Mouse (Mus musculus) heart, embryonic 13.5 days (tissue): ENCODE results near the gene Chd1. TPM values are rescaled to one million over a fixed set of nuclear protein-coding genes. Genes with fewer than 3 reads are reported as not detected.
A peak's percentile ranks its signal among the peaks of the same experiment; 100 is the strongest.

Experiments
- ATAC-seq: fragments of 200-750 bp; cut with Nextera tagmentation; 2 replicates; pipeline ENCODE4 v1.8.0; 2017; ENCODE audit warnings: moderate TSS enrichment; ENCODE audit not compliant: insufficient number of reproducible peaks, low FRiP score, low TSS enrichment; ENCODE audit errors: extremely low read depth
- H3K27ac ChIP-seq: fragments of 300-500 bp; sonication (generic); replicated peaks from 2 replicates; pipeline ENCODE4 v1.5.1; 2015; ENCODE audit warnings: moderate library complexity, mild to moderate bottlenecking, inconsistent platforms
- H3K27me3 ChIP-seq: fragments of 300-500 bp; sonication (generic); replicated peaks from 2 replicates; pipeline ENCODE4 v1.6.1; 2015; ENCODE audit warnings: mild to moderate bottlenecking, inconsistent platforms
- H3K36me3 ChIP-seq: fragments of 300-500 bp; sonication (generic); 2 replicates; pipeline ENCODE4 v1.6.1; 2015; ENCODE audit warnings: mild to moderate bottlenecking, inconsistent platforms
- H3K4me1 ChIP-seq: fragments of 300-500 bp; sonication (generic); 2 replicates; pipeline ENCODE4 v1.6.1; 2015; ENCODE audit warnings: inconsistent platforms
- H3K4me2 ChIP-seq: fragments of 300-500 bp; sonication (generic); 2 replicates; pipeline ENCODE4 v1.6.1; 2015; ENCODE audit warnings: inconsistent platforms, mild to moderate bottlenecking, moderate library complexity
- H3K4me3 ChIP-seq: fragments of 300-500 bp; sonication (generic); 2 replicates; pipeline ENCODE4 v1.5.1; 2015; ENCODE audit warnings: moderate library complexity, mild to moderate bottlenecking, inconsistent platforms
- H3K9ac ChIP-seq: fragments of 300-500 bp; sonication (generic); 2 replicates; pipeline ENCODE4 v1.6.1; 2015; ENCODE audit warnings: inconsistent platforms, mild to moderate bottlenecking, moderate library complexity
- H3K9me3 ChIP-seq: fragments of 300-500 bp; sonication (generic); 2 replicates; pipeline ENCODE4 v1.6.1; 2016; ENCODE audit warnings: inconsistent platforms
- WGBS: fragments of 180-500 bp; shearing (Covaris S2); methylation state at CpG from one replicate; pipeline ENCODE4 v1.1.7; 2015; ENCODE audit warnings: mixed read lengths; 5-methylcytosine and 5-hydroxymethylcytosine counted together
- polyA plus RNA-seq: library from polyadenylated mRNA; unstranded; fragments of >200 nt; fragmentation: Nextera tagmentation; extraction: Ambion mirVana; gene quantifications from 2 replicates; pipeline ENCODE4 v1.2.1, GENCODE M21; 2015

Chd1 gene
- polyA plus RNA-seq, 1 experiment from 2014 or later = 15.9 TPM

DNA sequence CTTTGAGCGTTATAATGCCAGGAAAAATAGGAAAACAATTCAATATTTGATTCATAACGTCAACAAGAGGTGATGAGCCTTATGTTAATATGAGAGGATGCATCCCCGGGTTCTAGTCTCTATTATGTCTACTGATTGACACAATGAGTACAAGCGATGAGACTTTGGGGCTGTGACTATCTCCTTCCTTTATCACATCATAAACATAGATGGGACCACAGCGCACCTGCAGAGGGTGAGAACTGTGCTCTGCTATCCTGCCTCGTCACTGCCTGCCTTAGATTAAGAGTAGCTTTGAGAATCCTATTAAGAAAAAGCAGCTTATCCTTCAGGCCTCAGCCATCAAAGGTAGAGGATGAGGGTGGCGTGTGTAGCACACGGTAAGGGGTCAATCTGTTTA is 85.9 kb downstream of the Chd1 start:
- H3K27me3 ChIP-seq = no peaks in the 10 kb centered on the region
- no peaks in the 10 kb centered on the region for H3K9me3 ChIP-seq
- no peak overlapping the region for H3K4me2 ChIP-seq
- 77% methylated on average over 8 of the region's 8 CpGs for WGBS
- H3K9ac ChIP-seq = no peak overlapping the region
- no peak overlapping the region for H3K27ac ChIP-seq
- no peaks in the 10 kb centered on the region for H3K4me1 ChIP-seq
- ATAC-seq = no peak
- no peaks in the 10 kb centered on the region for H3K36me3 ChIP-seq
- H3K4me3 ChIP-seq = no peak overlapping the region

DNA sequence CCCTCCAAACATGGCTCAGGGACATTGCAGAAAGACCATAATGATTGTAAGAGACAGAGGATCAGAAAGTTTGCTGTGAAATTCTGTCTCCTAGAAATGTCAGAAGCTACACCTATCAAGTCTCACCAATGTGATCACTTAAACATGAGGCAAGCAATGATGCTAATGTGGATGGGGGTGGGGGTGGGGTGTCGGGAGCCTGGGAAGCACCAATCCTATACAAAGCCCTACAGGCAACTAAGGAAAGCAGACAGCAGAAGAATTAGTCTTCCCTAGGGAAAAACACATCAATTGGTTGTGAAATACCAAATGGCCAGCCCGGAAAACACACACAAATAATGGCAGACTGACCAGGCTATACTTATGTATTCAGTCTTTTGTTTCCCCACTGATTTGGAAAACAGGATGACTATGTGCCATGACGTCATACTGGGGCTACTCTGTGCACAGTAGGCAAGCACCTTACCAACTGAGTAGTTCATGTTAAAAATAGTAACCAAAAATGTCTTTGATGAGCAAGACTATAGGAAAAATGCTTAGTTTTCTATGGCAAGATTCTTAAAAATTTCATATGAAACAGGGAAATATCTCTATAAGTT is 94.5 kb downstream of the Chd1 start:
- no peak for ATAC-seq
- Histone ChIP-seq H3K4me3 (no peak overlapping the region), H3K4me2 (no peak overlapping the region), H3K9me3 (no peaks in the 10 kb centered on the region), H3K27me3 (no peaks in the 10 kb centered on the region), H3K9ac (no peak overlapping the region), H3K36me3 (no peaks in the 10 kb centered on the region), H3K27ac (no peak overlapping the region), H3K4me1 (no peaks in the 10 kb centered on the region)
- 71% methylated on average over 3 of the region's 3 CpGs for whole genome bisulfite sequencing

DNA sequence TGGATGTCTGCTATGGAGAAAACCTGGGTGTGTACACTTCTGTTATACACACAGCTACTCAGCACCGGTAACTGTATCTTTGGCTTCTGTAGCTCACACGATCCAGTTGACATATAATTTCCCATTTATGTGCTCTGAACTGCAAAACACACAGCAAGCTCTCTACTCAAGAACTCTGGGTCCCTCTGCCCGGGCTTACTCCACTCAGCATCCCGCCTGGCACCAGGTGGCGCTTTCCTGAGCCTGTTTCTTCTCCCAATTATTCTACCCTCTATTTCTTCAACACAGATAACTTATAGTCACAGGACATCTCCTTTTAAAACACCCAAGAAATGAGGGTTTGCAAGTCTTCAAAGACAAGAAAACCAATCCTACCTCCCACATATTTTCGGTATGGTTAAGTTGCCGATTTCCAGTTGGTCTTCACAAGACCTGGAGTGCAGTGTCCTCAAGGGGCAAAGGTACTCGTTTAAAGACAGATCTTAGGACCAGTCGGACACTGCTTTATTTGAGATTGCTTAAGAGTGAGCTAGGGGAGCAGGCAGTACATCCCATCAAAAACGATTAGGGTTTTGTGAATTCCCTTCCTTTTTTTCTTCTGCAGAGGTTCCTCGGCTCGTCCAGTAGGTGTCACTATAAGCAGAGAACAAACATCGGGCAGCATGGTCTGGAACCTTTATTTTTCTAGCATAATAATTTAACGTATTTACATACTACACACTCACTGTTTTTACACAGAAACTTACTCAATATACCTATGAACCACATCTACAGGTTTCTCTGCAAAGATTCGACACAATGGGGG is 99.4 kb downstream of the Chd1 start:
- Histone ChIP-seq H3K9ac (no peak overlapping the region), H3K27ac (no peak overlapping the region), H3K9me3 (no peaks in the 10 kb centered on the region), H3K4me3 (no peak overlapping the region), H3K4me1 (peaks cover 23% of the 10 kb centered on the region), H3K4me2 (no peak overlapping the region), H3K27me3 (no peaks in the 10 kb centered on the region), H3K36me3 (peaks cover 16% of the 10 kb centered on the region)
- no peak for ATAC-seq
- 45% methylated on average over 15 of the region's 15 CpGs for WGBS

DNA sequence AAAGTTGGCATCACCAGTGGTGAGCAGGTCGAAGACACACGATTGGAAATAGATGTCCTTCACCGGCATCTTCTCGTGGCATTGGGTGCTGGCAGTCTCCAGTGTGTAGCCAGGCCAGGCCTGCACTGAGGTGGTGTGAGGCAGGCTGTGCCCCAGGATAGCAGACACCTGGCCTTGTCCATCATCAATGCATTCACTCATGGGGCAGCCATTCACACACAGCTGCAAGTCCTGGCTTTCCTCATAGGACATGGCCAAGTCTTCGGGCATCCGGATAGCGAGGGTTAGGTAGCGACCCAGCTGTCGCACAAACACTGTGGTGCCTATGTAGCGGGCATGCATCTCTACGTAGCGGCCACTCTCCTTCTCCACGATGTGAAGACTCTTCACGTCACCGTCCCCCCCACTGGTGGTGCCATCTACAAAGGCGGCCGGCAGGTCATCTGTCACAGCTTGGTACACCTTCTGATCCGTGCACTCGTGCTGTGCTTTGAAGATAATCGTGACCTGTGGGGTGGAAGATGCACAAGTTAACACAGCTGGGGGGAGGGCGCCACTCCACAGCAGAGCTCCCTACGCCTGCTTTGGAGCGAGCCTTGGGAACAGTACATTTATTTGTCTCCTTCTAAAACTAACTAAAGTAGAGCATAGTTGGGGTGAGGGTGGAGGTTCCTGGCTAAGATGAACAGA is 102.7 kb downstream of the Chd1 start:
- Histone ChIP-seq H3K27me3 (no peaks in the 10 kb centered on the region), H3K4me1 (peaks cover 48% of the 10 kb centered on the region), H3K27ac (peak overlapping the region; percentile 51; the same call in 1 of the 2 replicates), H3K36me3 (peaks cover 19% of the 10 kb centered on the region), H3K9ac (no peak overlapping the region), H3K4me2 (no peak overlapping the region), H3K4me3 (no peak overlapping the region), H3K9me3 (no peaks in the 10 kb centered on the region)
- 72% methylated on average over 23 of the region's 23 CpGs for WGBS
- no peak for ATAC-seq

DNA sequence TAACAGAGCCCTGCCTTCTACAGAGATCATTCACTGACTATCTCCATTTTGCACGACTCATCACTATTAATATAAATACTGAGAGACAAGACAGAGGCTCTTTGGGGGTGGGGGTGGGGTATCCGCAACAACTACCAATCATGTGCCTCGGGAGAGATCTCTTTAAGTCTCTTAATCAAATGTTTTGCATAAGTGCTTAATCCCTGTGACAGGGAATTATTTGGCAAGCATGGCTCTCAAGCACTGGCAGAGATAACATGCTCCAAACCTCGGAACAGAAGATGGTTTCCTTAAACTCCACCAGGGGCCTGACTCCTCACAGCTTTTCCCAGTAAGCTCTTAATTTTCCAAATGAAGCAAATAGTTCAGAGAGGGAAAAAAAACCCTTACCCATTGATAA is 103.2 kb downstream of the Chd1 start:
- ATAC-seq = no peak
- WGBS = 39% methylated on average over 4 of the region's 4 CpGs
- H3K36me3 ChIP-seq = peaks cover 19% of the 10 kb centered on the region
- no peak overlapping the region for H3K9ac ChIP-seq
- H3K4me1 ChIP-seq = peaks cover 52% of the 10 kb centered on the region
- H3K4me2 ChIP-seq = peak overlapping the region; percentile 31; the same call in 1 of the 2 replicates
- H3K9me3 ChIP-seq = no peaks in the 10 kb centered on the region
- no peaks in the 10 kb centered on the region for H3K27me3 ChIP-seq
- peak overlapping the region; percentile 51; the same call in 1 of the 2 replicates for H3K27ac ChIP-seq
- no peak overlapping the region for H3K4me3 ChIP-seq

DNA sequence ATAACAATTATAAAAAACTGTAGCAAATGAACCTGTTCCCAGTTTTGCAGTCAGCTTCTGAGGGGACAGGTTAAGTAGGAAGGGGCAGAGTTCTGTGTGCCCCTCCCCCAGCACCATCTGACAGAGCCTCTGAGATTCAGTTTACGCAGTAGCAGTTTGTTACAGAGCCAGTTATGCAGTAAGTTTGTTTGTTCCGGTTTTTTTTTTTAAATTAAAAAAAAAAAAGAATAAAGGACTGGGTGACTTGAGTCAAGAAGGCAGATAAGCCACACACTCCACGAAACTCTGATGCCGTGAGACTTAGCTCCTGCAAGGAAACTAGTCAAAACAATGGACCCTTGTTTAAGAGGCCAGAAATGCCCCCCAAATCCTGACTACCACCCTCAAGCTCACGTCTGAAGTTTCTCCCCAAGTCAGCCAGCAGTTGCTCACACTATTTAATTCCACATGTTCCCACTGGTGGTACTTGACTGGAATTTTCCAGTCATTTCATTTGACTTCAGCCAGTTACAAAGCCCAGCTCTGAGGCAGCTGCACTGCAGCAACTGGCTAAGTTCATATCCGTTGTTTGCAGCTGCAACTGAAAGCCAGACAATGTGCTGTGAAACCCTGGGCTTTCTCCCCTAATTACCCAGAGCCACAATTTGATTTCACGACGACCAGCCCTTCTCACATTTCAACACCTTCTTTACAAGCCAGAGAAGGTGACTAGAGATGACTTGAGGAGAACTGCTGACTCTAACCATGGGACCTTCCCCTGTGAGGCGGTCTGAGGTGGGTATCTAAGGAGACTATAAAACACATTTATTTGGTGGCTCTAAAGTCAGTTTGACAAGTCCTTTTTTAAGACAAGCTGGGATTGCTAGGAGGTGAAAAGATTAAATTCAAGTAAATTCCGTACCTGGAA is 104.0 kb downstream of the Chd1 start:
- 20% methylated on average over 10 of the region's 10 CpGs for WGBS
- ATAC-seq = no peak
- peak overlapping the region; percentile 31 for H3K4me2 ChIP-seq
- H3K9ac ChIP-seq = peak overlapping the region; percentile 34
- no peaks in the 10 kb centered on the region for H3K27me3 ChIP-seq
- H3K27ac ChIP-seq = peak overlapping the region; percentile 51
- H3K4me1 ChIP-seq = peaks cover 59% of the 10 kb centered on the region
- H3K36me3 ChIP-seq = peaks cover 19% of the 10 kb centered on the region
- no peak overlapping the region for H3K4me3 ChIP-seq
- no peaks in the 10 kb centered on the region for H3K9me3 ChIP-seq

DNA sequence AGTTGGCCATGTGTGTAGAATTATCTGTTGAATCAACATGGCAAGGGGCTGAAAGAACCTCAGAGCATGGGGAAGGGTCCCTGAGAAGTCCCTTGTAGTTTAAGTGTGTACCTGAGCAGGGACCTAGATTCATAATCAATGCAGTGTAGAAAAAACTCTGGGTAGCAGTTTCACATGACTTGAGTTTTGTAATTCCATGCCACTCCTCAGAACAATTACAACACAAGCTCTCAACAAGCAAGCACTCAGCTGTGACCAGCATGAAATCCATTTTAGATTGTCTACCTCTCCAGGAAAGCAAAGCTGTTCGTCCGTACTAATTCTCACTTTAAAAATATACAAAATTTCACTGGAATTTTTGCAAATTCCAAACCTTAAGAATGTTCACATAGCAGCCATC is 105.2 kb downstream of the Chd1 start:
- Histone ChIP-seq H3K9ac (no peak overlapping the region), H3K27ac (no peak overlapping the region), H3K9me3 (no peaks in the 10 kb centered on the region), H3K4me1 (peaks cover 71% of the 10 kb centered on the region), H3K4me2 (no peak overlapping the region), H3K36me3 (peaks cover 19% of the 10 kb centered on the region), H3K27me3 (no peaks in the 10 kb centered on the region), H3K4me3 (no peak overlapping the region)
- WGBS = 85% methylated on average over 2 of the region's 2 CpGs
- no peak for ATAC-seq

DNA sequence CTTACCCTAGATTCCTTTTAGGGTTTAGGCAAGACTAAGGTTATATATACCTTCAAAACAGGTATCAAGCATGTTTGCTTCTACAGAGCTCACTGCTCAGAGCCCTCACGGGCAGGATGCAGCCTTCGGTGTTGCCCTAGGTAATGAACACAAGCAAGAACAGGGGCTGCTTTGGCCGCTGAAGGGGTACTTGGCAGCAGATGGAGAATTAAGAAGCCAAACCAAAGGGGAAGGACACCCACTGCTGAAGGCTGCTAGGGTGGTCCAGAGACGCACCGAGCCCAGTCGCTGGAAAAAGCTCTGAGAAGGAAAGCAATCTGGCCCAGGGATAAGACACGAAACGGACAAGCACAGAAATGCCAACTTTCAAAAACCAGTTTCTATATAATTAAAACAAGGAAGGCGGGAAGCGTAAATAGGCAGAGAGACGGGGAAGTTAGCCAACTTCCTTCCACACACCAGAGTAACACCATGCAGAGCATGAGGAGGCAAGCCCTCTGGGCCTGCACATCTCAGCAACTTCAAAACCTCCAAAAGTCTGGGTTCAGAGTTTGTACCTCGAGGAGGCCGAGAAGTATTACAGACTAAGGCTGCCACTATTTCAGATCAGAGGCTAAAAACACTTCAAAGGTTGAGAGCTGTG is 107.5 kb downstream of the Chd1 start:
- no peaks in the 10 kb centered on the region for H3K27me3 ChIP-seq
- H3K4me3 ChIP-seq = no peak overlapping the region
- no peaks in the 10 kb centered on the region for H3K9me3 ChIP-seq
- peaks cover 13% of the 10 kb centered on the region for H3K36me3 ChIP-seq
- peaks cover 75% of the 10 kb centered on the region for H3K4me1 ChIP-seq
- H3K9ac ChIP-seq = no peak overlapping the region; the same call in 1 of the 2 replicates
- 76% methylated on average over 13 of the region's 13 CpGs for WGBS
- no peak for ATAC-seq
- H3K27ac ChIP-seq = no peak overlapping the region
- no peak overlapping the region for H3K4me2 ChIP-seq

DNA sequence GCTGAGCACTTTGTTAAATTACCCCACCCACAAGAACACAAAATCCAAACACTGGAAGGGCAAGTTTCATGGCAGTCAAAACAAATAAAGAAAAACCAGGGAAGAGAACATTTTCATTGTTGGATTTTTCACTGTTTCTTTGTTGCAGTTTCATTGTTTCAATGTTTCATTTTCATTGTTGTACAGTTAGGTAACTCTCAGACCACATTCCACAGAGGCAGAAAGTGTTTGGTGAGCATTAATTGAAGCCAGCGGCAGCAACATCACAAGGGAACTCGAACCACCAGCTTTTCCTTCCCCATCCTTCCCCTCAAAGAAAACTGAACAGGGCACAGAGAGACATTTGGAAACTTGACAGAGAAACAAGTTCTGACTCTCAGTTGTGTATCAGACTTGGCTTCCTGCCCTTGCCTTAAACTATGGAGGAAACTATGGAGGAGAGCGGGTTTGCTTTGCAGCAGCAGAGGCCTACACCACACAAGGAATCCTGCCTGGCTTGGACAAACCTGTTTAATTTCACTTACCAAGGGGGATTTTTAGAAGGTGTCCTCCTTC is 109.0 kb downstream of the Chd1 start:
- Histone ChIP-seq H3K27me3 (no peaks in the 10 kb centered on the region), H3K9ac (peak overlapping the region; percentile 54; the same call in 1 of the 2 replicates), H3K4me3 (no peak overlapping the region), H3K27ac (peak overlapping the region; percentile 78), H3K4me1 (peaks cover 74% of the 10 kb centered on the region), H3K4me2 (no peak overlapping the region), H3K36me3 (peaks cover 17% of the 10 kb centered on the region; the same call in 1 of the 2 replicates), H3K9me3 (no peaks in the 10 kb centered on the region)
- no peak; the same call in 1 of the 2 replicates for ATAC-seq
- 48% methylated on average over 3 of the region's 3 CpGs for WGBS

DNA sequence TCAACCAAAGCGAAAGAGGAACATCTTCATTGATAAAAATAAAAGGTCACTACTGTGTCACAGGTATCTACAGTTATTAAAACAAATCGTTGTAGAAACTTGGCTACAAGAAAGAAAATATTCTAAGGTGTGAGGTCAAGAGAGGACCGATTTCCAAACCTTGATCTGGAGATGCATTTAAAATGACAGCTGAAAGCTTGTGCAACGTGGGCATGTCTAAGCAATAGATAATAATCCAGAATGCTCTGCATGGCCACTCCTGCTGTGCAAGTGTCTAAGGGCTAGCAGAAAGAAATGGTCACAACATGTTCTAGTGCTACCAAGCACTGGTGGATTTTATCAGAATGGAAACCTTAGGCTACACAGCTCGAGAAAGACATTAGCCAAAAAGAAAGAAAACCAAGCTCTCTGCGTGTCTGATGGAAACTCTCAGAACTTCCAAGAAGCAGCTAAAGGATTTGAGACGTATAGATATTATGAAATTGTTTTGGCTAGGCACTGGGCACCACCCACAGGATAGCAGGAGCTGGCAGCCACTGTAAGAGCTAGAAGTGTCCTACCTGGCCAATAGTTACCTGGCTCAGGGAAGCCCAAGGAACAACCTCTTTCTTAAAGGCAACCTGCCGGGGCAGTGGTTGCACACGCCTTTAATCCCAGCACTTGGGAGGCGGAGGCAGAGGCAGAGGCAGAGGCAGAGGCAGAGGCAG is 110.7 kb downstream of the Chd1 start:
- Histone ChIP-seq H3K4me2 (no peak overlapping the region), H3K4me3 (no peak overlapping the region), H3K36me3 (peaks cover 23% of the 10 kb centered on the region), H3K9me3 (no peaks in the 10 kb centered on the region), H3K27ac (no peak overlapping the region), H3K27me3 (no peaks in the 10 kb centered on the region), H3K4me1 (peaks cover 72% of the 10 kb centered on the region), H3K9ac (no peak overlapping the region)
- 85% methylated on average over 10 of the region's 10 CpGs for WGBS
- ATAC-seq = no peak
